Mouse (Mus musculus): ENCODE data around the gene Foxp1. TPM values are rescaled to one million over a fixed set of nuclear protein-coding genes. Genes with fewer than 3 reads are reported as not detected.

Foxp1 gene
- total RNA-seq, 2 experiments from 2014 or later: 210 to 247 TPM

DNA sequence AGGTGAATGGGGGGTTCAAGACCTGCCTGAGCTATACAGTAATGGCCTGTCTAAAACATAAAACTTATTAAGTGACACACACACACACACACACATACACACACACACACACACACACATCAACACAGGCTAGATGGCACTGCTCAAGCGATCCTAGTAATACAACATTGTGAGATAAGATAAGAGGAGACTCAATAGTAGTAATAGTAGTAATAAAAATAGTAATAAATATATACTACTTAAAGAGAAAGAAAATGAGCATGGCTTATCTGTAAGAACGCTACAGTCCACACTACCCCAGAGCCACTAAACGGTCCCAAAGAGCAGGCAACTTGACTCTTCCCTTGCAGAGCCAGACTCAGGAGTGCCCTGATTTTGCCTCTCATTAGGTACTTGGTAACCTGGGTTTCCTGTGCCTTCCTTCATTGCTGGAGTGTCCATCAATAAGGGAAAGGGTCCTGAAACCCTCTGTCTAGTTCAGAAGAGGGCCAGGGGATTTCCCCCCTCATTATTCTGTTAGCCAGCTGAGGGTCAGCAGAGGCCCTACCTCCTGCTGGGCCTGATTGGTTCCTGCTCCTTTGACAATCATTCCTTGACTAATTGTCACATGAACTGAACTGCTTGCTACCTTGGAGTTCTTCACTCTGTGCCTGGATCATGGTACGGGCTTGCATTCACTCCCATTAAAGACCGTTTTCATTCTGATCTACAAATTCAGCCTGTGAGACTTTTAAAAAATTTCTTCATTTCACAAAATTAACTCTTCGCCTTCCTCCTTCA is 480.2 kb downstream of the Foxp1 start:
- no peak for DNase-seq
- intact Hi-C loops (cut with DNase I): no loop called here

DNA sequence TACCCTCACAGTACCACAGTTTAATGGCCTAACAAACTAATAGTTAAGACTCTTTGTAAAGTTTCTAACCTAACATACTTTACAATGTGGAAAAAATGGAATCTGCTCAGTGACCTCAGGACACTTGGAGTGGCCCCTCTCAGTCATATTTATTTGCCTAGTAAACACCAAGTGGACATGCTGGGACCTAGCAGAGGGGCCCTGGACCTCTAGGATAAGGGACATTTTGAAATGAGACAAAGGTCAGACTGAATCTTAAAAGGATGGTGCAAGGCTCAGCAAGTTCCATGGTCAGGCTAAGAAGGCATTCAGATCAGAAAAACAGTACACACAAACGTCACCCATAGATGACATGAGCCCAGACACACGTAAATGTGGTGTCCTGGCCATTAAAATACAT is 483.5 kb downstream of the Foxp1 start:
- no peak for DNase-seq
- intact Hi-C loops (cut with DNase I): no loop called here

DNA sequence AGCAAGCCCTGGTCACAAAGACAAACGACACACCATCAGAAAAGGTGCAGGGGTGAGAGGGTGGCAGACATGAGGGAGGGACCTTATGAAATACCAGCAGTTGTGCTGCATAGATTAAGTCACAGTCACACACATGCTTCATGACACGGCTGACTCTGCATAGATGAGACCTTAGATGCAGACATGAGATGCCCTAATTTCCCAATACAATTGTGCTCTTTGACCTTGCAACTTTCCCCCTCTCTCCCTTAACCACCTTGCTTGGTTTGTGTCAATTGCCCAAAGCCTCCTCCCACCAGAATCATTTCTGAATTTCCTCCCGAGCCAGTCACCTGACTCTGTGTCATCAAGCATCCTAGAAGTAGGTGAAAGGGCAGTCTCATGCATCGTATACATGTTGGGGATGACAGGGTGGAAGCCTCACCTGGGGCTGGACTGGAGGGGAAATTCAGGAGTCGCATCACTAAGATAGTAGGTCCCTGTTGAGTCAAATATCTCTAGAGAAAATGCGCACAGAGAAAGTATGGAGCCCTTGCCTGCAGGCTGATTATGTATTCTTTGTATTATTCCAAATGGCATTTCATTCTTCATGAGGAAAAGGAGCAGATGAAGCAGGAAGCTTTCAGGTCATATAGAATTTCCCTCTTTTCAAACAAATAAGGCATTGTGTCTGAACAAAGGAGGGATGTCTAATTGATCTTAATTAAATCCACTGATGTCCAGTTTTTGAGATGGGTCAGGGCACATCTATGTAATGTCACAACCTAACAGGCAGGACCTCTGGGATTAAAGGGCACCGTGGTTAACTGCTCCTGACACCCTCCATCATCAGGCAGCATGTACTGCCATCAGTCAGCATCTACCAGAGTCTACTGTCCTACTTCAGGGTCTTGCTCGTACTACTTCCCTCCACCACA is 486.8 kb downstream of the Foxp1 start:
- intact Hi-C loops (cut with DNase I): no loop called here
- no peak for DNase-seq

DNA sequence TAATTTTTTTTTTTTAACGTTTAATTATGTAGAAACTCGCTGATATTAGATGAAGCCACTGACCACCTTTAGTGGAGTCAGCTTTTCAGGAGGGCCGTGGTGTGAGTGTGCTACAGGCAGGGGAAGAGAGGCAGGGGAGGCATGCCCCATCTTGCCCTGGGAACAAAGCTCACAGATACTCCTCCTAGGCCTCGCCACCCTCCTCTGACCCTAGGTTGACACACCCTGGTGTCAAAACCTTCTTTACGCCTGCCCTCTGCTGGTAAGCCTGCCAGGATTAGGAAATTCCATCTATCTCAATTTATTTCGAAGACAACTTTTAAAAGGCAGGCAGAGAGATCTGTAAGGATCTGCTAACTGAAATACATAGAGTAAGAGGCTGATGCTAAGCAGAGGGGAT is 489.5 kb downstream of the Foxp1 start:
- DNase-seq: no peak
- intact Hi-C loops (cut with DNase I): no loop called here

DNA sequence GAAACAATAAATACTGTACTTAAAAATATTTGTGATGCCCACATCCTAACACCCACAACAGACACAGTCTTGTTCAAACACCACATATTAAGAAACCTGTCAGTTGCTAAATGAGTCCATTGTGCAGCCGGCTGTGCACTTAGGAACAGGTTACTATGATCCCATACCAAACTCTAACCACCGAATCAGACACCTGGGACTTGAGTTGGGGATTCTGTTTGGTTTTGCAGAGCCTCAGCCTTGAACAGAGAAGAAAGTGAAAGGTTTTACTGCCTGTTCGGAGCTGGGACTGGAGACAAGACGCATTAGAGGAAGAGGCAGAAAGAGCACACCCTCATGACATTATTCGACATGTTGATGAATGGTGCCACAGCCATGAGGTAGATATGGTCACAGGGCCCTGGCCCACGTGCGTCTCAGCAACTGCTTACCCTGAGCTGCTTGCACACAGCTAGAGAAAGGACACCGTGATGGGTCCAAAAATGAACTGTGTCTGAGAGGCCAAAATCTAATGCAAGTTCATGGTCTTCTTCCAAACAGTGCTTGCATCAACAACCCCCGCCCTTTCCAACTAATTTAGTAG is 491.1 kb downstream of the Foxp1 start:
- no peak for DNase-seq
- intact Hi-C loops (cut with DNase I): no loop called here

DNA sequence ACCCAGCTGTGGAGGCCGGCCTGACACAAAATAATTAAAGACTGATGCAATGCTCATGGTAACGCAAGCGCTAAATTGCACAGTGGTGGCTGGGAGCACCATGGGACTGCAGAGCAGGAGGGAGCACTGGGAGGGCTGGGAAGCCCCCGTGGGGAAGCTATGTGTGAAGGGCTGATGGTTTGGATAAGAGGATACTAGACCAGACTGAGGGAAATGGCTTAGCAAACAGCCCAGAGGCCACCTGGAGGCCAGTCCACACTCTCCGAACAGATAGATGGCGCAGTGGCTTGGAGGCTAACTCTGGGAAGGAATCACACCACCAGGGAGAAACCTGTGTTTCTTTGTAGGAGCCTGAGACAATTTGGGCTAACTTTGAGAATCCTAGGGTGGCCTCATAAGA is 492.3 kb downstream of the Foxp1 start:
- peak; percentile 16 for DNase-seq
- intact Hi-C loops (cut with DNase I): no loop called here

DNA sequence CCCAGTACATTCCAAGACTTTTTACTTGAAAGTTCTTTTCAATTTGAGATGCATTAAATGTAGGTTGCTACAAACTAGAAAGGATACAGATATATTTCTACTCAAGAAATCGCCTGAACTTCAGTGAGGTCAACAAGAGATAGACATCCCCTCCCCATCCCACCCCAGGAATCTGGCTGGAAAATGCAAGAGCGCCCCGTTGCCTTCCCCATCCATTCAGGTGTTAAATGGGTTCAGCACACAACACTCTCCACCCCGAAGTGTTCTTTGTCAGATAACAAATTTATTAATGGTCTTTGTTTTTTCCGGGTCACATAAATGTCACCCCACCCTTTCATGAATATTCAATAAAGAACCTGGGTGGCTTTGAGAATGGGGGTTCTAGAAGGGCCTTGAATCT is 493.1 kb downstream of the Foxp1 start:
- intact Hi-C loops (cut with DNase I): loop anchor here (5.0 kb wide), 1 partner anchor 493 kb away; the partner anchor contains the start of gene Foxp1
- no peak for DNase-seq

DNA sequence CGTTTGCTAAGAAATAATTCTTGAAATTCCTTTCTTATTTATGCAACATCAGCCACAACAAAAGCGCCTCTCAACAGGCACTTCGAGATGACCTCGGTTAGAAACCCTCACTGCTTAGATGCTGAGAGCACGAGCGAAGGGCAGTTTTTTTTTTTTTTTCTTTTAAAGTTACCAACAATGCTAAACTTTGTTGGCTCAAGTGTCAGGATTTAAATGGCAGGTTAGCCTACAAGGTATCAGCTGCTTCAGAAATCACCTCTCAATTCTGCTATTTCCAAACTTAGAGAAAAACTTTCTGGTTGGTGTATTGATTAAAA is 493.6 kb downstream of the Foxp1 start:
- no peak for DNase-seq
- intact Hi-C loops (cut with DNase I): loop anchor here (5.0 kb wide), 1 partner anchor 493 kb away; the partner anchor contains the start of gene Foxp1

DNA sequence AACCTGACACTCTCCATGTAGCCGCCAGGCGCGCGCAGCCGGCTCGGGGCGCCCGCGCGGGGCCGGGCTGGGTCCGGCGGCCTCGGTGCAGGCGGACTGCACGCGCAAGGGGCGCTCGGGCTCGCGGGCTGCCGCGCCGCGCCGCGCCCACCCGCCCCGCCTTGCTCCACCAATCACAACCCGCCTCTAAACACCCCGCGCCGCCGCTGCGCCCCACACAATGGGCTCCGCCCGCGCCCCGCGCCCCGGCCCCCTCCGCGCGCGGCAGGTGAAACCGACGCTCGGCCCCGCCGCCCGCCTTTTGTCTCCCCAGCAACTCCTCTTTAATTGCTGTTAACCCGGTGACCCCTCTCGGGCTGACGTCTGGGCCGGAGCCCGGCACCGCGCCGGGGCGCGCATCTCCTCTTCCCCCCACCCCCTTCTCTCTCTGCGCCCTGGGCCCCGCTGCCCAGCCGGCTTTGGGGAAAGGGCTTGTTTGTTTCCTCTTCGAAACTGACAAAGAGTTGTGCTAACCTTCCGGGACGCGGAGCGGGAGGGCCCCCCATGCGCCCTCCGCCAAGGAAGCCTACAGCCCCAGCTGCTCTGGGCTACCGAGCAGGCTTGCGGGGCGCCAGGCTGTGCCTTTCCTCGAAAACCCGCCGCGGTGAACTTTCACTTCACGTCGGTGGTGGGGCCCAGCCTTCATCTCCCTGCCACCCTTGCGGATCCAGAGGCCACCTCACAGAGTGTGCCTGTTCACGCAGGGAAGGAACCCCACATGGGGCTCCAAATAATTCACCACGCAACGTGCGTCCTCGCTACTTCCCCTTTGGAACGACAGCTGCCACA is 494.1 kb downstream of the Foxp1 start:
- intact Hi-C loops (cut with DNase I): loop anchor here (5.0 kb wide), 1 partner anchor 494 kb away; the partner anchor contains the start of gene Foxp1
- peak; percentile 59 for DNase-seq

DNA sequence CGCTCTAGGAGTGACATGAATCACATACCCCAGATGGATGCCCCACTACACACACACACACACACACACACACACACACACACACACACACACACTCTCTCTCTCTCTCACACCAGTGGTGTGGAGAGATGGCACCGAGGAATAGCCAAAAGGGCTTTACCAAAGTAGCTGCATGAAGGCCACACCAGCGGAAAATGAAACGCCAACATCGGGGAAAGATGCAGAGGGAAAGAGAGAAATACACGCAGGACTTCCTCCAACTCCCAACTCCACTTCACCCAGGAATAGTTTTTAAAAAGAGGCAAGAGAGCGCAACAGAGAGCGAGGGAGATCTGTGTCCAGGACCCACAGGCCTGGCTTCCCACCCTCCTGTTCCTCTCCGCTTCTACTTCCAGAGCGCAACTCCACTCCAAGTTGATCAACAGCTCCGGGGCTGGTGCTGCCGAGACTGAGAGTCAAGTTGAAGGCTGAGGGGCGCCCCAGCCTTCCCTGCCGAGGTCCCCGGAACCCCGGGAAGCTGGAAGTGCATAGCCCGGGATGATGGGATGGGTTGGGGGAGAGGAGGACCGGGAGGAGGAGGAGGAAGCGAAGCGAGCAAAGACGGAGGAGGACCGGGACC is 494.9 kb downstream of the Foxp1 start:
- DNase-seq: no peak
- intact Hi-C loops (cut with DNase I): loop anchor here (5.0 kb wide), 1 partner anchor 495 kb away; the partner anchor contains the start of gene Foxp1

DNA sequence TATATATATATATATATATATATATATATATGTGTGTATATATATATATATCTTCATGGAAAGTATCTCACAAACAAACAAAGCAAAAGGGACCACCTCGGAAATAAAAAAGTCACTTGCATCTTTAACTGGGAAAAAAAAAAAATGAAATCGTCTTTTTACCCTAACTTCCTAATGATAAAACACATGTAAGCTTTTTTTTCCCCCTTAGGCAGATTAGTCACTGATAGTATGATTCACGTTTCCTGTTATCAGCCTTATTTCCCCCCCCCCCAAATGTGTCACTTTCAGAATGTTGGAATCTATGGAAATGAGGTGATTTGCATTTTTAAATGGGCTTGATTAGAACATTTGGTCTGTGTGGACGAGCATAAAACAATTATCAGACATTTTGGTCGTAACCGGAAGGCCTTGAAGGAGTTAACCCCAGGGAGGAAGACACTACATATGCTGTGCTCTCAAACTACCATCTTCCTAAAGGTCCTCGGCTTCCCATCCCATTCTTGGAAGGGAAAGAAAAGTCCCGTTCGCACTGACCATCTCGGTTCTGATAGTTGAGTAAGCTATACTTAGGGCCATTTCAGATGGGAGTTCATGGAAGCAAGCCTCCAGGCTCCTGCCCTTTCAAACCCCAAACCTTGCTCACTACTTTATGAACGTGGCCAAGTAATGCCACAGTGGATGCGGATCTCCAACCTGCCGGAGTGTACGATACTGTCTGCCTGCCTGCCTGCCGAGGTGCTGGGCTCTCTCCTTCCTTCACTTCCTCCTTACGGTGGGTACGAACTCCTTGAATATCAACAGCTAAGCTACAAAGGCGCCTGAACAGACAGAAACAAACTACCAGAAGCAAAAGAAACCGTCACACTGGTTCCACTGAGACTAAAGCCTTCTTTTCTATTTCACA is 495.6 kb downstream of the Foxp1 start:
- intact Hi-C loops (cut with DNase I): loop anchor here (5.0 kb wide), 1 partner anchor 495 kb away; the partner anchor contains the start of gene Foxp1
- DNase-seq: no peak

DNA sequence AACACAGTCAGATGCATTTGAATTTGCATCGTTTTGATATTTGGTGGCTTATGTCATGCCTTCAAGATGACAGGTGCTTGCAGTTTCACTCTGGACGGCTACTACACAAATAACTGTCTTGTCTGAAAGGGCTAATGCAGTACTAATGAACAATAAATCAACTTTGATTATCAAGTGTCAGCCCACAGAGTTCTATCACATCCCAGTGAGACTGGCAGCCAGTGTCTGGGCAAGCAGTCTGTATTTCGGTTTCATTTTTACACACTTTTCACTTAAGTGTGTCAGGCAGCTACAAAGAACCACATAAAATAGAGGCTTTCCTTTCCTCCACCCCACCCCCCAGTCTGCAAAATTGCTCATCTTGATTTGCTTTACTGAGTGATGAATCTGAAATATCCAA is 496.5 kb downstream of the Foxp1 start:
- intact Hi-C loops (cut with DNase I): loop anchor here (5.0 kb wide), 1 partner anchor 496 kb away; the partner anchor contains the start of gene Foxp1
- no peak for DNase-seq

DNA sequence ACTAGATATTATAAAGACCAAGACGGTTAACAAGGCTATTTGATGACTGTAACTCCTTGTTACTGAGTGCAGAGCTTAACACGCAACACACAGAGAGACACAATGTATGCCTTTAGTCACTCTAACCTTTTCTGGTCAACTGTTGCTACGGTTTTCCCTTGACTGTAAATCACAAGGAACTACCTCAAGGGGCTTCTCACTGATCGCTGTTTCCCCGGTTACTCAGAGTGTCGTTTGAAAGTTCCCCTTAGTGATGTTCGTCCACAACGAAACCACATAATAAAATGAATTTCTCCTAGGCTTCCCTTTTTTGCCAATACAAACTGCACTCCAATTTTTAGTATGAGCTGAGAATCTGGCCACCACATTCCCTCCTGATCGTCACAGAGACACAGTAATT is 497.9 kb downstream of the Foxp1 start:
- intact Hi-C loops (cut with DNase I): no loop called here
- DNase-seq: no peak

DNA sequence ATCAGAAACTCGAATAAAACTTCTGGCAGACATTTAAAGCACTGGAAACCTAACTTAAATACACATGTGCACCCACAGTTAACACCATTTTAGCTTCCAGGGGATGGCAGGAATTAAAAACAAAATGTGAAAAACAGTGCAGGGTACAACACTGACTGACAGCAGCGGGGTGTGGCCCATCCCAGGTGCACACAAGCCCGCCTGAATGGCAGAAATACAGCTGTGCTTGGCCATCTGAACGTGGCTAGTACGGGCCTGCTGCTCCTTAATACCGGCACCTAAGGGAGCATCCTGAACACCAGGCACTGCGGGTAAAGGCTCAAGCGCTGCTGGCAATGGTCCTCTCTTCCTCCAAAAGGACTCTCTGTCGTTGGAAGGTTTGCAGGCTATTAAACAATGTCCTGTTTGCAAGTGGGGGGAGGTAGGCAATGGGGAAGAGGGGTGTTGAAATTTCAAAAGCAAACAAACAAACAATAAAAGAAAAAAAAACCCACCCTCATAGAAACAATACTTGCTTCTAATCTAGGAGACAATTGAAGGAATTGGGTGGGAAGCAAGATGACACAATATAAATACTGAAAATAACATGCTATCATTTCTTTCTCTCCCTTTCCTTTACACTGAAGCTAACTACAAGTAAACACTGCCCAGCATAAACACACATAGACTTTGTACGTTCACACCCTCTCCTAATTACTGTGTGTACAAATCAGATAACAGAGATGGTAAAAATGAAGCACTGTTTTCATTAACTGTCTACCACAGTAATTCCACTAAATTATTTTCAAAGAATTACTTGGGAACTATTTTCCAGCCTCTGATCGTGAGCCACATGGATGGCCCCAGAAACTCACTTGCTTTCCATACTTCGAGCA is 501.7 kb downstream of the Foxp1 start:
- intact Hi-C loops (cut with DNase I): no loop called here
- DNase-seq: no peak

DNA sequence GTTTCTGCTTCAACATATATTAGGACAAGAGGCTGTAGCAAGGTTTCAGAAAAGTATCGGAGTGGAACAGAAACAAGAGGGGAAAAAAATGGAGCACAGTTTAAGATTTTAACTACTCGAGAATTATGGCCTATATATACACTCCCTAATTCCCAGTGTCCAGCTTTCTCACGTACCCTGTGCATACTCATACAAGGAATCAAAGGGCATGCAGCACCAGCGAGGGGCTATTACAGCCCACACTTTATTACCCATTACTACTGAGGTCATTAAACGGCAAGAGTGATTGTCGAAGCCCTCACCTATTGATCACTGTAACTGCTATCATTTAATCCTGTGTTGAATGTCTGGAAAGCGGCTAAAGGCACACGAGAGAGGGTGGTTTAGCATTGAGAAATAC is 502.8 kb downstream of the Foxp1 start:
- intact Hi-C loops (cut with DNase I): loop anchor here (10.0 kb wide), 1 partner anchor 905 kb away; no protein-coding TSS in a partner anchor
- no peak for DNase-seq

DNA sequence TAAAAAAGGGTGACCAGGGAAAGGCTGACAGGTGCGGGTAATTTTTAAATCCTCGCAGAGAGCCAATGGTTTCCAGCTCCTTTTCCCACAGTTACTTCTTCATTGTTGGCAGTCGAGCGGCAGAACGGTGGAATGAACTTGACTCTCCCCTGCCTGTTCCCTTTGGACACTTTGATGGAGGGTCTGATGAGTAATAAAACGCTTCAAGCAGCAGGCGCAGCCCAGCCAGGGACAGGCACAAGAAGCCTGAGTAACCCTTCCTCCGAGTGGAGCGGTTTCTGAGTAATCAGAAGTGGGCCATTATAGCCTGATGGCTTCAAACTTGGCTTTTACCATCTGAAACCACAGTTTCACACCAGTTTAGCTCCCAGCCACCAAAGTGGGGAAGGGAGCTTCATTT is 503.3 kb downstream of the Foxp1 start:
- no peak for DNase-seq
- intact Hi-C loops (cut with DNase I): loop anchor here (10.0 kb wide), 1 partner anchor 904 kb away; no protein-coding TSS in a partner anchor

DNA sequence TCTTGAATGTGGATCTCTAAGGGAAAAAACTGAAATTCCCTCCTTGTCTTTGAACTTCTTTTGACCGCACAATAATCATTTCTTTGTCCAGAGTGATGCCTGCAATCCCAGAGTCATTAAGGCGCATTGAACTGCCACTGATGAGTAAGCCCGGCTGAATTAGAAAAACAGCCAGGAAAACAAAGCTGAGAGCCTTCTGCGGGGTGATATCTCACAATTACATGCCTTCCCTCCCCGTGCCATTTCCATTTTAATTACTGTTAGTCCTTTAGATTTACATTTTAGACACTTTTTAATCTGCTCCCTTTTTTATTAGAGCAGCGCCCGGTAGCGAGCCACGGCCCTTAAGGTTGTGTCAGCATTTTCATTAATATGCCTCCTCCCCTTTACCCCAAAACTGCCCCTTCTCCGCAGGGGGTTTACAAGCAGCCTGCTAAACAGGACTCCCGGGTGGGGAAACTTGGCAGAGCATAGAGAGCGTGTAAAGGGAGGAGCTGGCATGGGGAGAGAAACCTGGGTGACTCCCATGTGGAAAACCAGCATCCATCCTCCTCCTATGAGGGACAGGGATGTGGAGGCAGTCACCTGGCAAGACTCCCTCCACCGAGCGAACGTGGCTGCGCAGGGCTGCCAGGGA is 508.5 kb downstream of the Foxp1 start:
- intact Hi-C loops (cut with DNase I): loop anchor here (10.0 kb wide), 1 partner anchor 899 kb away; no protein-coding TSS in a partner anchor
- no peak for DNase-seq
